Mouse (Mus musculus): Measurements from ENCODE around the gene Zfp235.

Zfp235 gene
- long read RNA-seq, experiment 1, partial matches to known transcripts: 0 of 1 reads
- long read RNA-seq, experiment 1, other reads (novel, unspliced or antisense): 0 of 1 reads
- long read RNA-seq, experiment 2, partial matches to known transcripts: 2 of 7 reads
- long read RNA-seq, experiment 2, other reads (novel, unspliced or antisense): 2 of 7 reads

- intact Hi-C loops (cut with DNase I): loop anchor here (5.0 kb wide), 2 partner anchors 52 to 118 kb away; partner anchors contain the start of genes Zfp108 and Zfp180
Observed at GRCm38 (mm10) chr7:24133996-24134828, at the start of gene Zfp235. TSS of gene Zfp235 (plus strand) at chr7:24134169.

DNA sequence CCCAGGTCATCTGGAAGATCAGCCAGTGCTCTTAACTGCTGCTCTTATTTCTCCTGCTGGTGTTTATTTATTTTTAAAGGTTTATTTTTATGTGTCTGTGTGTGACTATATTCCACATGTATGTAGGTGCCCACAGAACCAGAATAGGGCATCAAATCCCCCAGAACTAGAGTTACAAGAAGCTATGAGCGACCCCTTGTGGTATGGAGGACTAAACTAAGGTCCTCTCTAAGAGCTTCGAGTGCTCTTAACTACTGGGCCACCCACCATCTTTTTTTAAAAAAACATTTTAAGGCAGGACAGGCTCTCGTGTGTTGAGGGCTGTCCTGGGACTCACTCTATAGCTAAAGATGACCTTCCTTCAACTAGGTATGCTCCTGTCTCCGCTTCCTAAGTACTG is 47.1 kb upstream of the Zfp235 start:
- intact Hi-C loops (cut with DNase I): loop anchor here (10.0 kb wide), 1 partner anchor 208 kb away; no protein-coding TSS in a partner anchor

DNA sequence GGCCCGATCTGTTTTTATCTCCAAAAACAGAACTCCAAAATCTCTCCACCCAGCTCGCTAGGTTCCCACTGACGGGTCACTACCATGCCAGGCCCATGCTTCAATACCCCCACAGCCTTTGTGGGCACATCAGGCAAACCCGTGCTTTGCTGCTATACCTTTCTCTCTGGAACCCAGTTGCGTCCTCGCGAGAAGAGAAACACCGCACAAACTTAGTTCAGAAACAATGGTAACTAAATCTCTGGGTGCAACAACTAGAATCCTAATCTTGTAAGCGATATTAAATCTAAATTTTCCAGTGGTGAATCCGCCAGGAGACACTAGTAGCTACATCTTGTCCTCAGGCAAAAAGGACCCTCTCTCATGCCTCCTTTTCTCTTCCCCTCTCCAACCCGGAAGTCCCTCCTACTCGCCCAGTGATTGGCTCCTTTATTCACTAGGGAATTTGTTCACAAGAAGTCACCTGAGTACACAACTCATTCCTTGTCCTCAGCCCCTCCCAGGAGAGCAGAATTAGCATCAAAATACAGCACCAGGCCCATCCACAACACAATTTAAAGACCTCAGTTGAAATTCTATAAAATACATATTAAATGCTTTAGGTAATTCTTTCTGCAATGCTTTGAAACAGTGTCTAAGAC is 46.4 kb upstream of the Zfp235 start:
- intact Hi-C loops (cut with DNase I): loop anchor here (10.0 kb wide), 1 partner anchor 207 kb away; no protein-coding TSS in a partner anchor

GRCm38 (mm10) chr7:24104403-24104802 is 29.6 kb upstream of the Zfp235 start:
- intact Hi-C loops (cut with DNase I): no loop called here

DNA sequence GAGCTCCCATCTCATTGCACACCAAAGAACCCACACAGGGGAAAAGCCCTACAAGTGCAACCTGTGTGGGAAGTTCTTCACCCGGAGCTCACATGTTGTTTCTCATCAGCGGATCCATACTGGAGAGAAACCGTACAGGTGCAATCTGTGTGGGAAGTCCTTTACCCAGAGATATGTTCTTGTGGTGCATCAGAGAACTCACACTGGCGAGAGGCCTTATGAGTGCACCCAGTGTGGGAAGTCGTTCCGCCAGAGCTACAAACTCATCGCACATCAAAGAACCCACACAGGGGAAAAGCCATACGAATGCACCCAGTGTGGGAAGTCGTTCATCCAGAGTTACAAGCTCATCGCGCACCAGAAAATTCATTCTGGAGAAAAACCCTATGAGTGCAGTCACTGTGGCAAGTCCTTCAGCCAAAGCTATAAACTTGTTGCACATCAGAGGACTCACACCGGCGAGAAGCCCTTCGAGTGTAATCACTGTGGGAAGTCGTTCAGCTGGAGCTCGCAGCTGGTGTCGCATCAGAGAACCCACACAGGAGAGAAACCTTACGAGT is 28.7 kb upstream of the Zfp235 start:
- intact Hi-C loops (cut with DNase I): no loop called here

GRCm38 (mm10) chr7:24110839-24111238 is 23.1 kb upstream of the Zfp235 start:
- intact Hi-C loops (cut with DNase I): loop anchor here (10.0 kb wide), 1 partner anchor 184 kb away; no protein-coding TSS in a partner anchor

DNA sequence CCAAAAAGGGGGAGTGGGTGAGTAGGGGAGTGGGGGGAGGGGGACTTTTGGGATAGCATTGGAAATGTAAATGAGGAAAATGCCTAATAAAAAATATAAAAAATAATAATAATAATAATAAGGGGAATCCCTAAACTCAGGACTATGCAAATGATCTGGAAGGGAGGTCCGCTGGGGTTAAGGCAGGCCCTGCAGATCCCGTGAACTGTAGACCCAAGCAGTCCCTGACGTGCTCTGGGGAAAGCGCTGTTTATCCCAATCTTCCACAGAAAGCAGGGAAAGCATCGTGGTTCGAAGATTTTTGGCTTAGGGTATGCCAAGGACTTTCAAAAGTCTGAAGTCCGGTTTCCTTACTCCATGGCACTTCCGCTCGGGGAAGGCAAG is 22.2 kb upstream of the Zfp235 start:
- intact Hi-C loops (cut with DNase I): loop anchor here (10.0 kb wide), 1 partner anchor 183 kb away; no protein-coding TSS in a partner anchor

DNA sequence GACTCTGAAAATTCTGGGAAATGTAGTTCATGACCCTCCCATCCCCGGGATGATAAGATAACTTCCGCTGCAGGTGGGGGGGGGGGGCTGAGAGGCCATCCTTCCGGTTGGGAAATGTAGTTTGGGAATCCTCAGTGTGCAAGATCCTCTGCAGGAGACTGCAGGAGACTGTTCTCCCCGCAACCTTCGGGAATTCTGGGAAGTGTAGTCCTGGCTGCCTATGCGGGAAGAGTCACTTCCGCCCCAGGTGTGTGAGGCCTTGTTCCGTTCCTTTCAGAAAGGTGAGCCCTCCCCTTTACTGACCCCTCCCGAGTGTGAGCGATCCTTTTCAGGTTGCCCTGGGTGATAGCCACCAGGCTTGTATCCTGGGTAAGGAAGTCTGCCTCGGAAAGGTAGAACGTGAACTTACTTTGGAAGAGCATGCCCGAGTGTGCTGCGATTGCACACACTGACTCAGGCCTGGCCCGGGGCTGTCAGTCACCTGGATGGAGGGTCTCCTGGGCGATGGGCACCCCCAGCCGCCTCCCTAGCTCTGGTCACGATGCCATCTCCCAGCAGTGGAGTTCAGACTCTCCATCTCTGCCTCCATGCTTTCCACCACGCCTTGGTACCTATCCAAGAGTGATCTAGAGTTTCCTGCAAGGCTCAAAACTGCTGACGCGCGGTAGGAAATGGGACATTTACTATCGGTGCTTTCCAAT is 21.7 kb upstream of the Zfp235 start, which contains the start of gene Zfp112:
Gene Zfp112, plus strand, starts transcription at position 159 of the 701 bp plus-strand sequence.
- intact Hi-C loops (cut with DNase I): loop anchor here (10.0 kb wide), 1 partner anchor 182 kb away; no protein-coding TSS in a partner anchor

GRCm38 (mm10) chr7:24113001-24113400 is 21.0 kb upstream of the Zfp235 start:
- intact Hi-C loops (cut with DNase I): loop anchor here (10.0 kb wide), 1 partner anchor 182 kb away; no protein-coding TSS in a partner anchor

- intact Hi-C loops (cut with DNase I): loop anchor here (10.0 kb wide), 1 partner anchor 178 kb away; no protein-coding TSS in a partner anchor
Observed at GRCm38 (mm10) chr7:24116655-24117054, 17.3 kb upstream of the Zfp235 start.

DNA sequence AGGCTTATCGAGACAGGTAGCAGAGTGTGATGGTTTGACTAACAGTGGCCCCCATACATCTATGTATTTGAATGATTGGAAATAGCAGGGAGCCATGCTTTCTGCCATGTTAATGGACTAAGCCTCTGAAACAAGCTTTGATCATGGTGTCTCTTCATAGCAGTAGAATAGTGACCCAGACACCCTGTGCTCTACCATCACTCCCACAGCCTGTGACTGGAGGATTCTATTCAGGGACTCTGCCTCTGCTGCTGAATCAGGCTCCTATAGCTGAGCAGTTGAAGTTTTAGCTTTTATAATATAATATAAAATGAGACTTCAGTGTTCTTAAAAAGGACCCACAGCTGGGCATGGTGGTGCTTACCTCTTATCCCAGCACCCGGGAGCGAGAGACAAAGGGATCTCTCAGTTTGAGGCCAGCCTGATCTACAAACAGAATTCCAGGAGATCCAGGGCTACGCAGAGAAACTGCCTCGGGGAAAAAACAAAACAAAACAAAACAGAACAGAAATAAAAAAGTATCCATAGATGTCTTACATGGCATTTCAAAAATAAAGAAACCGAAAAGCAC is 459 bp upstream of the Zfp235 start:
- intact Hi-C loops (cut with DNase I): loop anchor here (5.0 kb wide), 2 partner anchors 51 to 119 kb away; partner anchors contain the start of genes Zfp108 and Zfp180

- intact Hi-C loops (cut with DNase I): no loop called here
Observed at GRCm38 (mm10) chr7:24142566-24142965, 8.6 kb downstream of the Zfp235 start.

- intact Hi-C loops (cut with DNase I): no loop called here
Observed at GRCm38 (mm10) chr7:24153272-24153671, 19.3 kb downstream of the Zfp235 start.

GRCm38 (mm10) chr7:24172191-24172590 is 38.2 kb downstream of the Zfp235 start:
- intact Hi-C loops (cut with DNase I): no loop called here

GRCm38 (mm10) chr7:24174618-24175336 is 40.8 kb downstream of the Zfp235 start, which contains the start of gene Zfp114:
TSS of gene Zfp114 (plus strand) at chr7:24175060.
- intact Hi-C loops (cut with DNase I): no loop called here

DNA sequence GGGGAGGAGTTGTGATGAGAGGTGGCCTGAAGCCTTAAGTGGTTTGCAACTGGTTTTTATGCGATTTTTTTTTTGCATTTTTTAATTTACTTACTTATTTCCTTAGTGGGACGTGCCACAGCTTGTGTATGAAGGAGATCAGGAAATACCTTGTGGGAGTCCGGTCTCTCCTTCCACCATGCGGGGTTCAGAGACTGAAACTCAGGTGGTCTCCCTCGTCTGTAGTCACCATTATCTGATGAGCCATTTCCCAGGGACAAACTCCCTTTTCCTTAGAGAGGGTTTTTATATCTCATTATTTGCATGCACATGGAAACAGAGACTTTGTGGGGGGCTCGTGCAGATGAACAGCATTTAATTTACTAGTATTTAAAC is 41.4 kb downstream of the Zfp235 start:
- intact Hi-C loops (cut with DNase I): no loop called here

DNA sequence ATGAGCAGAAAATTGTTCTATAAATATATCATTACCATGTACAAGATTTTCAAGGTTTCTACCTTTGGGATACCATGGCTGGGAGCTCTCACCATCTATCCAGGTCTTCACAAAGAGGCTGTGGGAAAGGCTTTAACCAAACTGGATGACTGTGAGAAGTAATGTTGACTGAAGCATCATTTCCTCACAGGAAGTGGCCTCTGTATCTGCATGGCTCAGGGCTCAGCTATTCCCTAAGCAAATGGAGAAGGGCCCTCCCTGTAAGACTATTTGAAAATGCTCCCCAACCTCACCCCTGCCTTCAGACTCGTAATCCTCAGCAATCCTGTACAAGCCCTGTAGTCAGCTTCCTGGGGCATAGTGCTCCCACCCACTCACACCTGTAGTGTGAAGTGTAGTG is 53.6 kb downstream of the Zfp235 start:
- intact Hi-C loops (cut with DNase I): no loop called here

- intact Hi-C loops (cut with DNase I): no loop called here
Observed at GRCm38 (mm10) chr7:24188901-24189570, 55.1 kb downstream of the Zfp235 start.

- intact Hi-C loops (cut with DNase I): no loop called here
Observed at GRCm38 (mm10) chr7:24189571-24189944, 55.6 kb downstream of the Zfp235 start.
